Mouse (Mus musculus) heart, embryonic 16.5 days (tissue): ENCODE measurements around the gene Klhdc9. TPM values are rescaled to one million over a fixed set of nuclear protein-coding genes. Genes with fewer than 3 reads are reported as not detected.
A peak's percentile ranks its signal among the peaks of the same experiment; 100 is the strongest.

ENCODE experiments used
- ATAC-seq: fragments of 200-750 bp; cut with Nextera tagmentation; replicated peaks from 2 replicates; pipeline ENCODE4 v1.8.0; 2017; ENCODE audit warnings: moderate number of reproducible peaks; ENCODE audit not compliant: insufficient read depth, low FRiP score; ENCODE audit errors: extremely low read depth
- H3K27ac ChIP-seq: fragments of 300-500 bp; sonication (generic); 2 replicates; pipeline ENCODE4 v1.5.1; 2014; ENCODE audit warnings: mild to moderate bottlenecking, low read length, control low read depth, moderate library complexity
- H3K27me3 ChIP-seq: fragments of 300-500 bp; sonication (generic); 2 replicates; pipeline ENCODE4 v1.6.1; 2014; ENCODE audit warnings: low read length, mixed read lengths; ENCODE audit not compliant: control insufficient read depth, insufficient read depth
- H3K36me3 ChIP-seq: fragments of 300-500 bp; sonication (generic); 2 replicates; pipeline ENCODE4 v1.6.1; 2014; ENCODE audit not compliant: control insufficient read depth, insufficient read depth
- H3K4me1 ChIP-seq: fragments of 300-500 bp; sonication (generic); 2 replicates; pipeline ENCODE4 v1.6.1; 2014; ENCODE audit warnings: low read length, mixed read lengths; ENCODE audit not compliant: control insufficient read depth, insufficient read depth
- H3K4me2 ChIP-seq: fragments of 300-500 bp; sonication (generic); 2 replicates; pipeline ENCODE4 v1.6.1; 2014; ENCODE audit warnings: low read depth, mild to moderate bottlenecking, control low read depth, low read length
- H3K4me3 ChIP-seq: fragments of 300-500 bp; sonication (generic); 2 replicates; pipeline ENCODE4 v1.5.1; 2014; ENCODE audit warnings: mild to moderate bottlenecking, control low read depth, low read length
- H3K9ac ChIP-seq: fragments of 300-500 bp; sonication (generic); 2 replicates; pipeline ENCODE4 v1.6.1; 2014; ENCODE audit warnings: low read length, control low read depth
- H3K9me3 ChIP-seq: fragments of 300-500 bp; sonication (generic); replicated peaks from 2 replicates; pipeline ENCODE4 v1.6.1; 2016; ENCODE audit warnings: low read length; ENCODE audit not compliant: control insufficient read depth
- WGBS: fragments of 180-500 bp; shearing (Covaris S2); extraction: QIAGEN DNeasy Blood & Tissue Kit; methylation state at CpG from one replicate; pipeline ENCODE4 v1.1.7; 2014; 5-methylcytosine and 5-hydroxymethylcytosine counted together
- polyA plus RNA-seq: library from polyadenylated mRNA; unstranded; fragments of >200 nt; fragmentation: Nextera tagmentation; extraction: Ambion mirVana; gene quantifications from 2 replicates; pipeline ENCODE4 v1.2.1, GENCODE M21; 2015

Klhdc9 gene
- polyA plus RNA-seq, 1 experiment from 2014 or later, result 0.71 TPM

DNA sequence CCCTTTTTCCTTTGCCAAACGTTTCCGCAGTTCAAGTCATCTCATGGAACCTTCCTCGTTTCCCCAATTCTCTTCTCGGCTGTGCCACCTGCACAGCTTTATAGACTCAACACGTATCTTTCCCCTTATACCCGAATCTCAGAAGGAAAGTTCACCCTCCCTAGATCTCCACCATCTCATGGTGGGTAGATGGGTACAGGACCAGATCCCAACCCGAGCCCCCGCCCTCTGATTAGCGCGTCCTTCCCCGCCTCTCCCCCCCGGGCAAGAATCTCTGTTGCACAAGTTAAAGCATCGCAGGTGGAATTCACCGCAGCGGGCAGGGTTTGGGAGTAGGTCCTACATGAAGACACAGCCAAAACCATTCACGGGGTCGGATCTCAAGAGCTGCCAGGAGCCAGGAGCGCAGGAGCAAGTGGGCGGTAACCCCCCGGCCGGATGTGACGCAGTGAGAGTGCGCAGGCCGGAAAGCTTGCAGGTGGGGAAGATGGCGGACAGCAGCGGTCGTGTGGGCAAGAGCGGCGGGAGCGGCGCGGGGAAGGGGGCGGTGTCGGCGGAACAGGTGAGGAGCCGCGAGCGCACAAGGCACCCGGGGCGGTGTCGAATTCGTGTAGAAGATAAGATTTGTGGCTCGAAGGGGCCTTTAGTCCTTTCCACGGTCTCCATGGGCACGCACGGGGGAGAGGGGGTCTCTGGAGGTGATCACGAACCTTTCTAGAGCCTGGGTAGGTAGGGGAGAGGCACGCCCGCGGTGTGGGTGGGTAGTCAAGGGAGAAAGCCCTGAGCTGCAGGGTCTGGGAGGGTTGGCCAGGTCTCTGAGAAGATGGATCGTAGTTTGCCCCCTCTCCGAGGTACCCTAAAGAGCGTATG, 15.1 kb downstream of the Klhdc9 start, which contains the start of the genes Nit1 and Pfdn2:
Gene Nit1, minus strand, starts transcription at position 422 of the 870 bp plus-strand sequence.
Gene Pfdn2, plus strand, starts transcription at position 446 of the 870 bp plus-strand sequence.
- H3K27ac ChIP-seq, result peak within 1 kb of the TSS; percentile 69
- H3K36me3 ChIP-seq, result peaks cover 20% of the 10 kb centered on the region
- peak within 1 kb of the TSS; percentile 80 for H3K9ac ChIP-seq
- peak within 1 kb of the TSS; percentile 77 for H3K4me3 ChIP-seq
- WGBS, result under 1% methylated on average over 52 of the region's 53 CpGs
- H3K27me3 ChIP-seq, result no peaks in the 10 kb centered on the region
- H3K9me3 ChIP-seq, result 0 out of 2 replicates have a peak, but pooled peaks cover 4% of the 10 kb centered on the region
- H3K4me1 ChIP-seq, result peaks cover 12% of the 10 kb centered on the region
- ATAC-seq, result peak; percentile 90
- peak within 1 kb of the TSS; percentile 65 for H3K4me2 ChIP-seq

DNA sequence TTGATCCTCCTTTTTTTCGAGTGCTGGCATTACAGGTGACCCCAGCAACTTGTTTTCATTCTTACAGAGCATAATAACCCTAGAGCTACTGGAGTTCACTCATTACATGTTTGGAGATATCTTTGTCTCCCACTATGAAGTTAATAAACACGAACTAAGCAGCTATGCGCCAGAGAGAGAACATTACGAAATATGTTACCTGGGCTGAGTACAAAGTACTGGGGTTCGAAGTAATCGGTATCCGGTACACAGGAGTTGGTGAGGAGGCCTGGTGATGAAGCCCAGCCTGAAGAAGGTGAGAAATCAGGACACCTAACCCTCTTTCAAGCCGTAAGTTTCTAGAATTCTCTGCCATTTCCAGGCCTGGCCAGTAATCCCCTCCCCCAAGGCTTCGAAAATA, 15.9 kb downstream of the Klhdc9 start:
- 0 out of 2 replicates have a peak, but pooled peaks cover 4% of the 10 kb centered on the region for H3K9me3 ChIP-seq
- H3K4me2 ChIP-seq, result peak overlapping the region; percentile 65
- ATAC-seq, result no peak
- 69% methylated on average over 9 of the region's 9 CpGs for WGBS
- peak overlapping the region; percentile 80 for H3K9ac ChIP-seq
- peaks cover 24% of the 10 kb centered on the region for H3K36me3 ChIP-seq
- H3K27ac ChIP-seq, result peak overlapping the region; percentile 69
- H3K4me1 ChIP-seq, result peaks cover 12% of the 10 kb centered on the region
- no peaks in the 10 kb centered on the region for H3K27me3 ChIP-seq
- H3K4me3 ChIP-seq, result peak overlapping the region; percentile 77

- Histone ChIP-seq H3K4me3 (no peak overlapping the region), H3K27me3 (no peaks in the 10 kb centered on the region), H3K9ac (no peak overlapping the region), H3K4me2 (peak overlapping the region; percentile 65; the same call in 1 of the 2 replicates), H3K36me3 (peaks cover 28% of the 10 kb centered on the region), H3K4me1 (peaks cover 12% of the 10 kb centered on the region), H3K9me3 (0 out of 2 replicates have a peak, but pooled peaks cover 4% of the 10 kb centered on the region), H3K27ac (no peak overlapping the region)
- WGBS, result 74% methylated on average over 9 of the region's 9 CpGs
- ATAC-seq, result peak; percentile 16; the same call in 1 of the 2 replicates
These were observed 16.5 kb downstream of the Klhdc9 start for GRCm38 (mm10) chr1:171343922-171344677.

GRCm38 (mm10) chr1:171342262-171343207, 18.1 kb downstream of the Klhdc9 start:
- Histone ChIP-seq H3K36me3 (peaks cover 39% of the 10 kb centered on the region), H3K4me3 (no peak overlapping the region), H3K4me1 (peaks cover 12% of the 10 kb centered on the region), H3K9ac (no peak overlapping the region), H3K27me3 (no peaks in the 10 kb centered on the region), H3K4me2 (no peak overlapping the region), H3K9me3 (0 out of 2 replicates have a peak, but pooled peaks cover 4% of the 10 kb centered on the region), H3K27ac (no peak overlapping the region)
- WGBS, result 93% methylated on average over 16 of the region's 16 CpGs
- no peak for ATAC-seq

- H3K36me3 ChIP-seq, result no peaks in the 10 kb centered on the region
- peak overlapping the region; percentile 100 for H3K27ac ChIP-seq
- no peaks in the 10 kb centered on the region for H3K9me3 ChIP-seq
- no peak for ATAC-seq
- under 1% methylated on average over 4 of the region's 4 CpGs for WGBS
- H3K4me2 ChIP-seq, result peak overlapping the region; percentile 97
- no peaks in the 10 kb centered on the region for H3K27me3 ChIP-seq
- H3K9ac ChIP-seq, result peak overlapping the region; percentile 99
- H3K4me1 ChIP-seq, result peaks cover 33% of the 10 kb centered on the region
- peak overlapping the region; percentile 93 for H3K4me3 ChIP-seq
These were observed 30.4 kb downstream of the Klhdc9 start for GRCm38 (mm10) chr1:171330216-171330560.

GRCm38 (mm10) chr1:171329433-171330215, 31.0 kb downstream of the Klhdc9 start:
- peak overlapping the region; percentile 93 for H3K4me3 ChIP-seq
- no peaks in the 10 kb centered on the region for H3K9me3 ChIP-seq
- under 1% methylated on average over 44 of the region's 61 CpGs for WGBS
- peak overlapping the region; percentile 97 for H3K4me2 ChIP-seq
- peaks cover 33% of the 10 kb centered on the region for H3K4me1 ChIP-seq
- no peaks in the 10 kb centered on the region for H3K27me3 ChIP-seq
- H3K9ac ChIP-seq, result peak overlapping the region; percentile 99
- peak overlapping the region; percentile 100 for H3K27ac ChIP-seq
- H3K36me3 ChIP-seq, result no peaks in the 10 kb centered on the region
- peak; percentile 84 for ATAC-seq

GRCm38 (mm10) chr1:171328839-171329432, 31.7 kb downstream of the Klhdc9 start, which contains the start of gene Dedd:
Gene Dedd (plus strand): TSS chr1:171329145.
- Histone ChIP-seq H3K4me2 (peak within 1 kb of the TSS; percentile 97), H3K9ac (peak within 1 kb of the TSS; percentile 99), H3K4me3 (peak within 1 kb of the TSS; percentile 93), H3K9me3 (no peaks in the 10 kb centered on the region), H3K4me1 (peaks cover 33% of the 10 kb centered on the region), H3K27ac (peak within 1 kb of the TSS; percentile 100), H3K36me3 (no peaks in the 10 kb centered on the region), H3K27me3 (no peaks in the 10 kb centered on the region)
- WGBS, result under 1% methylated on average over 41 of the region's 48 CpGs
- peak; percentile 90 for ATAC-seq
